Mouse (Mus musculus) testis, adult 2 months (tissue): ENCODE data around the gene Neurl4.

ENCODE experiments used
- CTCF ChIP-seq: fragments of 200-500 bp; IDR thresholded peaks from 2 replicates; pipeline ENCODE4 v1.5.1; 2012; ENCODE audit warnings: low read depth, mild to moderate bottlenecking, inconsistent platforms, low read length, moderate library complexity; ENCODE audit not compliant: control insufficient read depth, insufficient read depth, insufficient replicate concordance
- POLR2A ChIP-seq: fragments of 200-500 bp; IDR thresholded peaks from 2 replicates; pipeline ENCODE4 v1.6.1; 2012; ENCODE audit warnings: low read depth, mild to moderate bottlenecking, inconsistent platforms, low read length, moderate library complexity; ENCODE audit not compliant: control insufficient read depth

GRCm38 (mm10) chr11:69876867-69877266 lies 24.0 kb upstream of the Neurl4 start:
- peak; percentile 94 for TF ChIP-seq CTCF
- no peak for TF ChIP-seq POLR2A
